Comparison of ENCODE assay signal across 8 mouse cellular contexts in genomic region chrX:85776544-85777087, GRCm38 (mm10). TPM values are rescaled to one million over a fixed set of nuclear protein-coding genes. Genes with fewer than 3 reads are reported as not detected.
A peak's percentile ranks its signal among the peaks of the same experiment; 100 is the strongest.
DNase-seq lines count a peak whose midpoint lies in the region; ATAC-seq lines count a peak whose summit lies in the region.

Gk (minus strand) TSS chrX:85776819.

- DNase-seq in adipocyte (ENCODE audit: low spot score) = peak; percentile 97
- peak; percentile 91 for DNase-seq in embryo, embryonic 10 days (ENCODE audit: low spot score)
- DNase-seq in gastrocnemius, postnatal 10 days = peak; percentile 94
- DNase-seq in induced T-regulatory cell, adult 2 months (ENCODE audit: low read depth) = peak; percentile 95
- peak; percentile 96 to 98 for DNase-seq in left cerebral cortex, adult 9 months (ENCODE audit: low spot score in 2 of 2)
- DNase-seq in right cerebral cortex, postnatal 14 days = peak; percentile 95
- peak; percentile 91 to 97 for DNase-seq in urinary bladder, postnatal 36 days (ENCODE audit: low spot score in 2 of 2)

- peak; percentile 76 for ATAC-seq in megakaryocyte progenitor cell, adult 5-6 weeks (replicated peaks; ENCODE audit: poor library complexity)

RNA-seq across cellular contexts. Expression of gene Gk, which starts in this region (rescaled TPM):
- total RNA-seq in gastrocnemius, postnatal 10 days (2021) = 1 to 10 TPM; 2.4 to 3.3 TPM
- total RNA-seq in megakaryocyte progenitor cell, adult 5-6 weeks (2015) = 15.1 and 16.7 TPM in 2 replicates
- total RNA-seq in megakaryocyte progenitor cell, adult 5-6 weeks (2017) = 16.2 and 17.2 TPM in 2 replicates

Comparison
In these comparisons a context has a peak if more than half of its experiments do, and no peak if none do; other contexts are left out.
1. Peak in every context shown above with its lines: DNase-seq and ATAC-seq.